Mouse (Mus musculus): Measurements from ENCODE around the gene Crxos.
A peak's percentile ranks its signal among the peaks of the same experiment; 100 is the strongest.
"Not testable (repeated sequence)": the region's sequence is repeated elsewhere in the genome, so short reads cannot be mapped to it uniquely, and the experiment has no call there.

Crxos gene

GRCm38 (mm10) chr7:15882317-15882716 is at the start of gene Crxos:
Gene Crxos (plus strand): TSS chr7:15882617.
- DNase-seq (ENCODE audit: low read depth) = no peak

DNA sequence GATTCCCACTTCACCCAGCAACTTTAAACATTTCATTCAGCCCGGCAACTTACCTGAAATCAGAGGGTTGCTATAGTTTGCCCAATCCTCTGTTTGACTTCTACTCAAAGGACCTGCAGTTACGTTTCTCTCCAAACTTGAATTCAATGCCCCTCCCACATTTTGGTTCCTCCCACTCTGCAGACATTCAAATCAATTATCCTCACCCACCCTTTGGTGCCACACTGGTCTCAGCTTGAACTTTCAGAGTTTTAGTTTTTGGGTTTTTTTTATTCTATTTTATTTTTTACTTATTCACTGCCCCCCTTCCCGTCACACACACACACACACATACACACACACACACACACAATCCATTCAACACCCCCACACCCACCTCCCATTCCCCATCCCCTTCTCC is 42.8 kb upstream of the Crxos start, which contains the start of gene Obox6:
Gene Obox6, minus strand, starts transcription at position 101 of the 400 bp plus-strand sequence.
- no peak for DNase-seq (ENCODE audit: low read depth)

GRCm38 (mm10) chr7:15859657-15860056 is 22.8 kb upstream of the Crxos start:
- no peak for DNase-seq (ENCODE audit: low read depth)

- DNase-seq (ENCODE audit: low read depth) = no peak
These were observed 18.3 kb upstream of the Crxos start for GRCm38 (mm10) chr7:15864104-15864503.

GRCm38 (mm10) chr7:15879756-15880155 is 2.7 kb upstream of the Crxos start, which contains the start of gene Crx:
Gene Crx (minus strand): TSS chr7:15879968.
- no peak for DNase-seq (ENCODE audit: low read depth)

DNA sequence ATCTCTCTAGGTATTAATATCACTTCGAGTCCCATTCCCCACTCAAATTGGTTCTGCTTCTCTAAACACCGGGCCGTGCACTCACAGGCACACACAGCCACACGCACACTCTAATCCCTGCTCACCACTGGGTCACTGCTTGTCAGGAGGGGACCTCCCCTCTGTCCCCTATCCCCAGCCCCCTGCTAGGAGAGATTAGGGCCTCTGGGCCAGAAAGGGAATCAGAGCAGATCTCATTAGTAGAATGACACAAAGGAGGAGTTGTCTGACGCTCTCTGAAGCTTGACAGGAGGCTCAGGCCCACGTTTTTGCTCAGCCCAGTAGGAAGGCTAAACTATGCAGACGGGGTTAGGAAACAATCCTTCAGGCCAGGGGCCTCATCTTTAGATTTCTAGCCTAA is 1.0 kb upstream of the Crxos start:
- DNase-seq (ENCODE audit: low read depth) = no peak

- DNase-seq (ENCODE audit: low read depth) = no peak
These were observed 586 bp upstream of the Crxos start for GRCm38 (mm10) chr7:15881831-15882230.

DNA sequence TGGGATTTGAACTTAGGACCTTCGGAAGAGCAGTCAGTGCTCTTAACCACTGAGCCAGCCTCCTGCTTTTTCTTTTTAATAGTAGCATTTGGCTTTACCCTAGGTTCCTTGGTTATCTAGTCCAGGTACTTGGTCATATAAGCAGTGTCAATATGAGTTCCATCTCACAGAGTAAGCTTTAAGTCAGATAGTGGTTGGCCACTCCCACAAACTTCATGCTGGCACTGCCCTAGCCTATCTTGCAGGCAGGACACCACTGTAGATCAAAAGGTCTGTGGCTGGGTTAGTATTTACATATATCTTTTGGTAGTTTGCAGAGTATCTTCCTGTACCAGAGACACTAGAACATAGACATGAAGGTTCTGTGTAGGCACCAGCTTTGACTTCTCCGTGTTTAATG is 1.7 kb downstream of the Crxos start:
- DNase-seq (ENCODE audit: low read depth) = no peak

DNA sequence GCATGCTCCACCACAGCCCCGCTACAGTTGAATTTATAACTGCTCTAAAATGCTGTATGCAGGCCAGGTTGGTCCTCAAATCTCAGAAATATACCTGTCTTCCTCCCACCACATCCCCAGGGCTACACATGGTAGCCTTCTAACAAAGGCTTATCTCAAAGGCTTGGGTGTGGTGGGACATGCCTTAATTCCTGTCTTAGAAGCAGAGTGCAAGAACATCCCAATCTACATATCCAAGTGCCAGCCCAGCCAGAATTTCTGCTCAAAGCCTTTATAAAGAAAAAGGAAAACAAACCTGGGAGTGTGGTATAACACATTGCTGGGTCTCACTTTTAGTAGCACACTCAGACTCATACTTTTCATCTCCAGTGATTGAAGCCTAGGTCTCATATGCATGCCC is 11.8 kb downstream of the Crxos start:
- no peak for DNase-seq (ENCODE audit: low read depth)

DNA sequence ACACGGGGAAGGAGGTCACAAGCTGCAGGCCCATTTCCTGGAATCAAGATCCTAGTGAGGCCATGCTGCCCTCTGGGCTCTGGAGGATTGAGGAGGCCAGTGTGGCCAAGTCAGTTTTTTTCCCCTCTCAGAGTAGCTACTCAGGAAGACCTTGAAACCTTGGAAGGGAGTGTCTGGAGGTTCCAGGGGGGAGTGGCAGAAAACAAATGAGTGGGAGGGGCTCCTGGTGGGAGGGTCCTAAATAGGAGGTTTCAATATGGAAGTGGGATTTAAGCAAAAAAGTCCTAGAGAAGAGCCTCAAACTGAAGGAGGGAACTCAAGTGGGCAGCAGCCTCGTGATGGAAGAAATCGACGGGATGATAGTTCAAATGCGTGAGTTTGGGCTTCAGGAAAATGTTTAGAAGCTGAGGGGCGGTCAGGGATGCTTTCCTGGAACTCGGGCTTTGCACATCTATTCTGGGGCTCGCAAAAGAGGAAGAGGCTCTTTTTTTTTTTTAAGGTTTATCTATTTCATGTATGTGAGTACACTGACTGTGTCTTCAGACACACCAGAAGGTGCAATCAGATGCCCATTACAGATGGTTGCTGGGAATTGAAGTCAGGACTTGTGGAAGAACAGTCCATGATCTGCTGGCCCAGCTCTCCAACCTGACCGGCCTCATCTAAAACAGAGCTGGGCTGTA is 19.1 kb downstream of the Crxos start:
- no peak for DNase-seq (ENCODE audit: low read depth)

DNA sequence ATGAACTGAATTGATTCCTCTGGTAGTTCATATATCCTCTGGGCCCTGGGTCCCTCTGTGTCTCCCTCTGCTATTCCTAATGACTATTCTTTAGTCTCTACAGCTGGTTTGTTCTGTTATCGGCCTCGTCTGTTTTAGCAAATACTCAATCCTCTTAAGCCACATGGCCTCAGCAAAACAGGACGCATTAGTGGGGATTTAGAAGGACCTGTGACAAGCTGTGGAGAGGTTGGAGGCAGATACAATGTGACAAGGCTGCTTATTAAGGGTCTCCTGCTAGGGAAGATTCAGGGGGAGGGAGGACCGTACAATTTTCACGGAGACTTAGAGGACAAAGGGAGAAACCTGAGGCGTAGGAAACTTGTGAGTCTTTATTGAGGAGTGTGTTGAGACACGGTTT is 23.4 kb downstream of the Crxos start:
- DNase-seq (ENCODE audit: low read depth) = no peak

- no peak for DNase-seq (ENCODE audit: low read depth)
These were observed 24.2 kb downstream of the Crxos start for GRCm38 (mm10) chr7:15906602-15907001.

GRCm38 (mm10) chr7:15907971-15908590 is 25.7 kb downstream of the Crxos start:
- no peak for DNase-seq (ENCODE audit: low read depth)

GRCm38 (mm10) chr7:15910521-15910920 is 28.1 kb downstream of the Crxos start:
- no peak for DNase-seq (ENCODE audit: low read depth)

GRCm38 (mm10) chr7:15912183-15912582 is 29.8 kb downstream of the Crxos start:
- peak; percentile 89 for DNase-seq (ENCODE audit: low read depth)

GRCm38 (mm10) chr7:15914252-15914651 is 31.8 kb downstream of the Crxos start:
- DNase-seq (ENCODE audit: low read depth) = peak; percentile 80

GRCm38 (mm10) chr7:15914751-15915150 is 32.3 kb downstream of the Crxos start:
- no peak for DNase-seq (ENCODE audit: low read depth)

DNA sequence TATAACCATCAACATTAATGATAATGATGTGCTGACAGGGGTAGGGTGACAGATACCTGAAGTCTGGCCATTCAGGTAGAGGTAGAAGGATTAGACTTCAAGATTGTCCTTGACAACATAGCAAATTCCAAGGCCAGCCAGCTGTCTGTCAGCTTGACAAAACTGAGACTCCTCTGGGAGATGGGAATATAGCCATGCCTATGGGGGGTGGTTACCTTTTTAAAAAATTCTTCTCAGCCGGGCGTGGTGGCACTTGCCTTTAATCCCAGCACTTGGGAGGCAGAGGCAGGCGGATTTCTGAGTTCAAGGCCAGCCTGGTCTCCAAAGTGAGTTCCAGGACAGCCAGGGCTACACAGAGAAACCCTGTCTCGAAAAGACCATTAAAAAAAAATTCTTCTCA is 33.3 kb downstream of the Crxos start:
- not testable (repeated sequence) for DNase-seq (ENCODE audit: low read depth)

DNA sequence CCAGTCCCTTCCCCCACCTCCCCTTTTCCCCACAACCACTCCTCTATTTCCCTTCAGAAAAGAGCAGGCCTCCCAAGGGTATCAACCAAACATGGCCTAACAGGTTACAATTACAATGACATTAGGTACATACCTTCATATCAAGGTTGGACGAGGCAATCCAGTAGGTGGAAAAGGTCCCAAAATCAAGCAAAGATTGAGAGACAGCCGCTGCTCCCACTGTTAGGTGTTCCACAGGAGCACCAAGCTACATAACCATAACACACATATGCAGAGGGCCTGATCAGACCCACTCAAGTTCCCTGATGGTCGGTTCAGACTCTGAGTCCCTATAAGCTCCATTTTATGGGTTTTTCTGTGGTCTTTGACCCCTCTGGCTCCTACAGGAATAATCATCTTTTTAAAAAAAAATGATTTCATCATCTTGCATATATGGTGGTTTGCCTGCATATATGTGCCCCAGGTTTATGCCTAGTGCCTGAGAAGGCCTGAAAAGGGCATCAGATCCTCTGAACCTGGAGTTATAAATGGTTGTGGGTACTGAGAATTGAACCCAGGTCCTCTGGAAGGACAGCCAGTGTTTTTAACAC is 33.8 kb downstream of the Crxos start:
- DNase-seq (ENCODE audit: low read depth) = no peak

GRCm38 (mm10) chr7:15916996-15917395 is 34.6 kb downstream of the Crxos start:
- no peak for DNase-seq (ENCODE audit: low read depth)

DNA sequence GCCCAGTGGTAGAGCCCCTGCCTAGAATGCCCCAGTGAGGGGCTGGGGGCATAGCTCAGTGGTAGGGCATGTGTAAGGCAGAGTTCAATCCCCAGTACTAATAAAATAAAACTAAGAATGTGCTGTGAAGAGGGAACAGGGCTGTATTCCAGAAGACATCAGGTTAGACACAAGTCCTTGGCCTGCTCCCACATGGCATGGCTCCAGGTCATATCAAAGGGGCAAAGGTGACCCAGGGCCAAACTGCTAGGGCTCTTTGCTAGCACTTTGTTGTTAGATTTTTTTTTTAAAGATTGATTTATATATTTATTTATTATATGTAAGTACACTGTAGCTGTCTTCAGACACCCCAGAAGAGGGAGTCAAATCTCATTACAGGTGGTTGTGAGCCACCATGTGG is 36.0 kb downstream of the Crxos start:
- DNase-seq (ENCODE audit: low read depth) = no peak

DNA sequence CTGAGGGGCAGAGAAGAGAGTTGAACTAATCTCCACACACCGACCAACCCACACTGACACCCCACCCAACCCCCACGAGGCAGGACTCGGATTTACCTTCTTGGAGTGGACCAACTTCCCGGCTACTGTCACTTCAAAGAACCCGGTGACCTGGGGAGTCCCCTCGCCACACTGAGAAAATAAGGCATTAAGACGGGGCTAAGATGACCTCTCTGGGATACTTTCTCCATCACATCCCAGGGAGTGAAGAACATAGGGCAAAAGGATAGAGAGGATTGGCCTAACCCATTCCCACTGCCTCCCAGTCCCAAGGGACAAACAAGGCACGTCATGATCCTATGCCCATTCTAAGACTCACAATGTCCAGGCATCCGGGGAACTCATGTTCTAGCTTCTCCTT is 37.5 kb downstream of the Crxos start:
- no peak for DNase-seq (ENCODE audit: low read depth)

DNA sequence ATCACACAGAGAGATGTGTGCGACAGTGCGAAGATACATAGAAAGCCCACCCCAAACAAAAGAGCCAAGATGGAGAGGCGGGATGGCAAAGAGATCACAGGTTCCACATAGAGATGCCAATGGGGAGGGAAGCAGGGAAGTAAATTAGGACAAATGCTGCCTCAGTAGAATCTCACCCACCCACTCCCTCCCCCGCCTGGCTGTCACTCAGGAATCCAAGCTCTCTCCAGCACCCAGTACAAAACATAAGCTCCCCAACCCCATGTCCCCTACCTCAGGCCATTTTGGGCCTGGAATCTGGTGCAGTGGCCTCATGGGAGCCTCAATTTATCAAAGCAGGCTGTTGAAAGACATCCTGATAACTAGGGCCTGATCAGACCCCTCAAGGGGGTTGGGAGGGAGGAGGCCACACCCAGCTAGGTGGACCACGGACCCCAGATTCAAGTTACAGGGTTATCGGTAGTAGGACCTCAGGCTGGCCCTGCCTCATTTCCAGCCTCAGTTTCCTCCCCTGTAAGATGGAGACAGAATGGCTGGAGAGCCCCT is 38.3 kb downstream of the Crxos start:
- DNase-seq (ENCODE audit: low read depth) = no peak
